Mouse (Mus musculus) heart, adult 9 months (tissue): ENCODE results near the gene Sec31b.

Experiments used
- DNase-seq, 2 experiments: peaks; one replicate each; pipeline ENCODE4 v3.0.0; 2022; ENCODE audit warnings: low spot score in 2 of 2

Gene Sec31b

DNA sequence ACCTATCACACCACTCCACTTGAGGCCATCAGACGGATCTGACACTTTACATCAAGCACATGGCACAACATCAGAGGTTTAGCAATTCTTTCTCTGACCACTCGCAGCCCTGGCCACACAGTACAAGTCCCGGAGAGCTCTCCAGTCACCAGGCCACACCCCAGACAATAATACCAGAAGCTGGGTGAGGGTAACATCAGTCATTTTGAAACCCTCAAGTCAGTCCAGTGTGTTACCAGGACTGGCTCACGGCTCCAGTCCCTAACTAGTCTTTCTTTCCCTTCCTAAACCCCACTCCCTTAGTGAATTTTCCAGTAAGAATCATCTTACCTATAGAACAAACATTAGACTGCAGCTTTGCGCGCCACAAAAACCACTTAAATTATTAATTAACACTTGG is 15.6 kb downstream of the Sec31b start:
- DNase-seq = no peak

DNA sequence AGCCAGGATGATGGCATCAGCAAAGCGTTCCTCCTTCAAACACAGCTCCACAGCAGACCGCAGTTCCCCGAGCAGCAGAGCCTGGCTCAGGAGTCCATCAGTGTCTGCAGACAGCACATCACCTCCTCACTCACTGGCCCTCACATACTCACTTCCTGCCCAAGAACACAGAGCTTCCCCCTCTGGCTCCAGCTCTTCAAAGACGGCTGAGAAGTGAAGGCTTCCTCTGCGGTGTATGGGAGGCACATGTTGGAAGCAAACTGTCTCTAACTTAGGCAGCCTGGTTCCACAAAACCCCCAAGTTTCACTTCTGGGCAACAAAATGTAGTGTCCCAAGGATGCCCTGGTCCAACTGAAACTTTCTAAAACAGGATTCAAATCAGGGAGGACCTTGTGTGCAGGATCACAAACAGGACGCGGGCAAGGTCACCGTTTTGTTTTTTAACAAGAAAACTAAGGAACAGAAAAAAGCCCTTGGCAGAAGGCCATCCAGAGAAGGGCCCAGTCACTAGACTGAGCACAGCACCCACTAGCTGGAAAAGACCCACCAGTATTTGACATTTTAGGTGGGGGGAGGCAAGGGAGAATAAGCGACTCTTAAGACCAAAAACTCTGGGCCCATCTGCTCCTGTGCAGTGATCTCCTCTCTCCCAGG is 20.0 kb downstream of the Sec31b start:
- DNase-seq = no peak

GRCm38 (mm10) chr19:44519152-44519551 is 26.5 kb downstream of the Sec31b start:
- DNase-seq = peak; percentile 78 to 81

- DNase-seq = no peak
Observed at GRCm38 (mm10) chr19:44517996-44518768, 27.5 kb downstream of the Sec31b start.

DNA sequence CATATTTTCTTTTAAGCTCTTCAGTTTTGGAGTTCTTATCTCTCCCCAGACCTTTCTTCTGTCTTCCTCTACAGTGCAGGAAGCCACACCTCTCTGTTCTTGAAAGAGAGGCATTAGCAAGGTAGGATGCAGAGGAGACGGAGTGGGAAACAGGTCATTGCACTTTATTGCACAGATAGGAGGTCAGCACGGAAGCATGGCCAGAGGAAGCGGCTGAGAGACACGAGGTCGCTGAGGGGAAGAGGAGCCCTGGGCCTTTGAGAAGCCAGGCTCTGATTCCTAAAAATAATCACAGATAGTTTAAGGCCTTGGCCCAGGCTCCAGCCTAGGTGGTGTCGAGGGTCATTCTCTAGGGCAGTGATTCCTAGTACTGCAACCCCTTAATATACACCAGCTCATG is 29.9 kb downstream of the Sec31b start:
- no peak for DNase-seq

DNA sequence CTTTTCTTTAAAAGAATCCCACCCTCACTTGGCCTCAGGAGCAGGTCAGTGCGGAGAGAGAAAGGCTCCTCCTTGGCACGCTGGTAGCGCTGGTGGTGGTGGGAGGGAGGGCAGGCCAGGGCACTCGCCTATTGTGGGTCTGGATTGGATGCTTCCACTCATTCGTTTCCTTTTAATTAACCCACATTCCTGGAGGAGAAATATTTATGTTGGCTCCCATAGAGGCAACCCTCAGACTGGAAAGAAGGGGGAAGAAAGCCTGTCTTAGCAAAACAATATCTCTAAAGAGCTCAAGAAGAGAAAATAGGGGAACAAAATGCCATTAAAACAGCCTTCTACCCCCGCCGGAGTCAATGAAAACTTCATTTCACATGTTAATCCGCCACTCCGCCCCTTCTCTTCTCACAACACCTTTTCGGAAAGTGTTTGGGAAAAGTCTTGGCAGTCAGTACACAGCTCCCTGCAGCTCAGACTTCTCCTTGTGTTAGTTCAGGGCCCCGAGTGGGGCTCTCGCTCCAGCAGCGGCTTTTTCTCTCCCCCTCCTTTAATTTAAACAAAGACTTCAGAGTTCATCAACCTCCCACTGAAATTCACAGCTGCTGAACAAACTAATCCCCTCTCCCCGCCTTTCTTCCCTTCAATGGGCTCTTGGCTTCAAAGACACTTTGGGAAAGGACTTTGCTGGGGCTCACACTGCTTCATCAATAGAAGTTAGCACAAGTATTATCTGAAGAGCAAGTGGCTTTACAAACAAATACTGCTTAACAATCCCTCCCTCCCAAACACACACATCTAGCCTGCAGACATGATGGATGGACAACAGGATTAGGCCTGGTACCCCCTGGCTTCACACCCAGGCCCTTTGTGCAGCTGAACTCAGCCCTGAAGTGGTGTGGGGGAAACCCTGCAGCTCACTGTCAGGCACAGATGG is 30.9 kb downstream of the Sec31b start:
- DNase-seq = no peak

DNA sequence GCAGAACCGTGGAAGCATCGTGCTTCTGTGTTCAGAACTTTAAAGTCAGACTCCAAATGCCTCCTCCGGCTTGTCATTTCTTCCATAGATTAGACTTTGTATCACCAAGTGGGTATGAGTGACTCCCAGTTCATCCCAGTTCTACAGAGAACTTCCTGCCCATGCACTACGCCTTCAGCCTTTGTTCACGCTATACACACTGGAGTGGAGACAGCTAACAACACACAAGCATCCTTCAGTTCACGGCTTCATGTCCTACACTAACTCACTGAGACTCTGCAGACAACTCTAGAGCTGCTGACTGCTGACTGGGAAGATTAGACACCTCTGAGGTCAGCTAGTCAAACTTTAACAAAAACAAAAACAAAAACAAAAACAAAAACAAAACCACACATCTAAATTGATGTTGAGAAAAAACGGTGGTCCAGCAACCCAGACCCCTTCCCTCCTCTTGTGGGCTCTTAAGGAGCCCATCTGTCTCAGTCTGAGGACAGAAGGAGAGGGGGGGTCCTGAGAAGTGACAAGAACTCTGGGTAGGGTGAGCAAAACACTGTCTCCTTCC is 31.7 kb downstream of the Sec31b start:
- DNase-seq = no peak

DNA sequence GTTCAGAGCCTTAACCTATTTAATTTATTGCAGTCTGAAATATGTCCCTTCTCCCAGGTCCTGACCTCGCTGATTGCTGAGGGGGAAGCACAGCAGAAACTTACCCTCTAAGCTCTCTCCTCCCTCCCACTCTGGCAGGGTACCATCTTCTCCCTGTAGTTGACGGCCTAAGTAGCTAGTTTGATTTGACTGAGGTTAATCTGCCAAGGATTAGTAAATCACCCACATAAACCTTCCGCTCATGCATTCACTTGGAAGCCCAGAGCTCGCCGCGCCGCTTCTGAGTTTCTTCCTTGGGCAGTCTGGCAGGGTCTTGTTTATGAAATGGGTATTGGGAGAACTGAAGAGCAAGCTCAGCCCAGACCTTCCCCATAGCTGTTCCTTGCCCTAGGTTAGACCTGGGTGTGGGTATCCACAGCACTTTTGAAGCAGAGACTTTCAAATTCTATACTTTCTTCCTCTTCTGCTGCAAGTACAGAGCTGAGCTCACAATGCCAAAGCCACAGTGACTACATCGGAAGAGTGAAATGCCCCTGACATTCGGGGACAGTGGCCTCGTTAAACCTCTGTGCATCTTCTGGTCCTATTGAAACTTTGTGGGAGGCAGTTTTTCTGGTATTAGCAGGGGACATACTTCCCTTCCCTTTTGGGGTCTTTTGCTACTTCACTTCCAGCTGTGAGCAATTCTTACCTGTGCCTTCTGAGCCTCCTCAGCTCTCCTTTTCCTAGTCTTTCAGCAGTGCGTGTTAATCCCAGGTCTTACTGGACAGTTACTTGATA is 32.4 kb downstream of the Sec31b start:
- no peak for DNase-seq

- no peak for DNase-seq
Observed at GRCm38 (mm10) chr19:44512601-44513000, 33.1 kb downstream of the Sec31b start.

DNA sequence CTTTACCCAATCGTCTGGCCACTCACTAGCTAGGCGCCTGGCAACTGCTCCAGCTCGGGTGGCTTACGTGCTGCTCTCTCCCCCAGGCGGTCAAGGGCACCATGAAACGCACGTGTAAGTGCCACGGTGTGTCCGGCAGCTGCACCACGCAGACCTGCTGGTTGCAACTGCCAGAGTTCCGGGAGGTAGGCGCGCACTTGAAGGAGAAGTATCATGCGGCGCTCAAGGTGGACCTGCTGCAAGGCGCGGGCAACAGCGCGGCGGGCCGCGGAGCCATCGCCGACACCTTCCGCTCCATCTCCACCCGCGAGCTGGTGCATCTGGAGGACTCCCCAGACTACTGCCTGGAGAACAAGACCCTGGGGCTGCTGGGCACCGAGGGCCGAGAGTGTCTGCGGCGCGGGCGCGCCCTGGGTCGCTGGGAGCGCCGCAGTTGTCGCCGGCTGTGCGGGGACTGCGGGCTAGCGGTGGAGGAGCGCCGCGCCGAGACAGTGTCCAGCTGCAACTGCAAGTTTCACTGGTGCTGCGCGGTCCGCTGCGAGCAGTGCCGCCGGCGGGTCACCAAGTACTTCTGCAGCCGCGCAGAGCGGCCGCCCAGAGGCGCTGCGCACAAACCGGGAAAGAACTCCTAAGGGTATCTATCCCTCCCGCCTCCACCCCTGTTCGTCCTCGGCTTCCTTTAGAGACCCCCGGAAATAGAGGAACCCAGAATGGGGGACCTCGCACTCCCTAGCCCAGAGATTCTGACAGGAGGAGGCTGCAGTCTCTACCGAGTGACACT is 34.0 kb downstream of the Sec31b start:
- DNase-seq = no peak

DNA sequence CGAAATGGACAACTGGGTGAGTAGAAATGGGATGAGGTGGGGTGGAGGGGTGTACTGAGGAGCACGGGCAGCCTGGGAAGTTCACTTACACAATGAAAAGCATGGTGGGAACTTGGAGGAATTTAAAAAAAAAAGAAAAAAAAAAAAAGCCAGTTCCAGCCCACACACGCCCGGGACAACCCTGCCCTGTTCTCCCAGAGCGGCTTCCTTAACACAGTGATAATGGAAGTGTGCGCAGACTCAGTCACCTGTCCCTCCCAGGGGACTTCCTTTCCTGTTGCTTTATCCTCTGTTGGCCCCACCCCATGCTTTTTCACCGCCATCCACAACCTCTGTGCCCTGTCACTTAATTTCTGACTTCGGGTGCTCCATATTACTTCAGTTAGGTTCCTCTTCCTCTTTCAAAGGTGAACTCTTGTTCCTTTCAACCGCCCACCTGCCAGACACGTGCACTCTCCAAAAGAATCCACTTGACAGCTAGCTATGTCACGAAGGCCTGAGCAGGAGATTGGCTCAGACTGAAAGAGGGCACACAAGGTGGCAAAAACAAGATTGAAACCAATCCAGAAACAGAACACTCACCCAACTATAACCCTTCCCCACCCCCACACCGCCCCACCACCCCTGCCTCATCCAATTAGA is 35.0 kb downstream of the Sec31b start:
- DNase-seq = no peak

DNA sequence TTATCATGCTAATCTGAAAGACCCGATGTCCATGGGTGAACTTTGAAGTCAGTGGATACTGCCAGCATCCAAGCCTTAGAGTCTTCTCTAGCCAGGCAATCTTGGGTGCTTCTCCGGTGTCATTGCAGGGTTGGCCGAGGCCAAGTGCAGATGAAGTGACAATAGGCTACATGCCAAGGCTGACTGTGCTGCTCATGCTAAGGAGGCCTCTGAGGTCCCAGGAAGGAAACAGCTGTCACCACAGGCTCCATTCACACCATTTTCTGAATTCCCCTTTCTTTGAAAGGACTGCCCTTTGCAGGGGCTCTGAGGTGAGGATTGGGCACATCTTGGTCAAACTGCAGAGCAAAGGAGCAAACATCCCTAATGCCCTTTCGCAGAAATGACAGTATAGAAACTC is 42.9 kb downstream of the Sec31b start:
- no peak for DNase-seq

GRCm38 (mm10) chr19:44501925-44502324 is 43.7 kb downstream of the Sec31b start:
- no peak for DNase-seq

DNA sequence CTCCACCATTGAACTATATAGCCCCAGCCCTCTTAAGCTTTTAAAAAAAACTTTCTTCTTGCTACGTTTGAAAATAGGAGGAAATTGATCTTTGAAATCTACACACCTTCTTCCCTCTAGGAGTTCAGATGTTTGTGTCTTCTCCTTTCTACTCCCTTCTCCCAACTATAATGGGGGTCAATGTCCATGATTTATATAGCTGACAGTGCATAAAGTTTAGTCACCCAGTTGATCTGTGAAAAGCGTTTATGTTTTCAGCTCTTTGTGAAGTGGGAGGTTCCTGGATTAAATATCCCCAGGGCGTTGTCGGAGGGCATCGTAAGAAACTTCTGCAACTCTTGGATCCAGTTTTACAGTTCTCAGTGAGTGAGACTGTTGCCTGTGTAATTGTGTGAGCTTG is 45.4 kb downstream of the Sec31b start:
- DNase-seq = no peak

DNA sequence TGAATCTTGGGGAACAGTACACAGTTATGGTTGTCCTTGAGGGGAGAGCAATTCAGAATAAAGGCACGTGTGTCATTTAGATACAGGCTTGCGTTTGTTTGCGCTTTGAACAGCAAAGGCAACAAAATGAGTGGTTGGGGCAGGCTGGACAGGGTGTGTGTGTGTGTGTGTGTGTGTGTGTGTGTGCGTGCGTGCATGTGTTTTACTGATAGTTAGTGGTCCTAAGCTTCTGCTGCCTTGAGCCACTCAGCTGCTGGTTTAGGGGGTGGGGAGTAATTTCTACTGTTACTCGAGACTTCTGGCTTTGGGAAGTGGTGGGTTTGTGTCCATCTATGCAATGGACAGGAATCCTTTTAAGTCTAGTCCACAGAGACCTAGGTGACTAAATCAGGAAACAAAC is 46.7 kb downstream of the Sec31b start:
- DNase-seq = no peak

GRCm38 (mm10) chr19:44496941-44497340 is 48.7 kb downstream of the Sec31b start:
- DNase-seq = no peak

DNA sequence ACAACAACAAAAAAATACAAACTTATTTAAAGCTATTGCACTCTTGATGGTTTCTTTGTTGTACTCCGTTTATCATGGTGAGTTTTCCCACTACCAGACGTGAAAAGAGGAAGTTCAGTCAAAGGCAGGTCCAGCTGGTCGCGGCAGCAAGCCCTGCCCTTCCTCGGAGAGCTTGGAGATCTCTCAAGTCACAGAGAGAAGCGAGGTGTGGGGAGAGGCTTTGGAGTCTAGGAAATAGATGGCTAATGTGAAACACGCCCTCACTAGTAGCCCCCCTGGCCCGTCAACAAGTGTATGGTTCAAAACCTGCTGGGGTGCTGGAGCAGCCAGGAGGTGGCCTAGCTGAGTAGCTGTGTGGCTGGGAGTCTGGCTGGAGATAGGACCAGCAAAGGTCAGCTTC is 49.2 kb downstream of the Sec31b start:
- no peak for DNase-seq

DNA sequence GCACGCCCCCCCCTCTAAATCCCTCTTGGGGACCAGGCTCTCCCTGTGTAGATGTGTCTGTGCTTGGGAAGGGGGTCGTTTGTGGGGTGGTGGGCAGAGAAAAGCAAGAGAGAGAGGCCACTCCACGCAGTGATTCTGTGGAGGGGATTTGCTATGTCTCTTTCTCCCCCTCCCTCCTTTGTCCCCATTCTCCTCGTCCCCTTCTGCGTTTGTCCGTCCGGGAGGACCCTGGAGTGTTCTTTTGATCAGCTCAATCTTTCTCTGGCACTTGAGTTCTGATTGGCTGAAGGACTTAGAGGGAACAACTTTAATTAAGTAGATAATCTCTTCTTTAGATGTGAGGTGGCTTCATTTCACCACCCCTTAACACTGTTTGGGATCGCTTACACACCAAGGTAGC is 52.5 kb downstream of the Sec31b start, which contains the start of gene Wnt8b:
Gene Wnt8b (plus strand): TSS at position 345 of the 400 bp plus-strand sequence.
- DNase-seq = no peak

GRCm38 (mm10) chr19:44487266-44487665 is 58.4 kb downstream of the Sec31b start:
- no peak for DNase-seq

GRCm38 (mm10) chr19:44476541-44476940 is 69.1 kb downstream of the Sec31b start:
- DNase-seq = no peak
